Mouse (Mus musculus): ENCODE data around the gene Btg1-ps1. TPM values are rescaled to one million over a fixed set of nuclear protein-coding genes. Genes with fewer than 3 reads are reported as not detected.

The Btg1-ps1 gene
- polyA plus RNA-seq (2017; shearing (Covaris generic)), result not detected

DNA sequence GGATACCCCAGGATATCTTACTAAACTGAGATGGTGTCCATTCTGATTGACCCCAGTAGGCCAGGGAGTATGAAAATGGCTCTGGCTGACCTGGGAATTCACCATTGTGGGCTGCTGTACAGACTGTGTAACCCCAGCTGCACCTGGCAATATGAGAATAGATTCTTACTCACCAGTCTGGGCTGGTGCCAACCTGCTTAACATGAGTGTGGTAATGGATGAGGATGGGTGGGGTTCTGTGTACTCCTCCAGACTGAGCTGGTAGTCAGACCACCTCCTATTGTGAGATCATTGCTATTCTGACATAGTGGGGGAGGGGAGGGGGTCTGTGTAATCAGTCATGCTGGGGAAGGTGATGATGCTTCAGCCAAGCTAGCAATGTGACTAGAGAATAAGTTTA is at the start of gene Btg1-ps1:
Gene Btg1-ps1 (minus strand): TSS at position 219 of the 400 bp plus-strand sequence.

DNA sequence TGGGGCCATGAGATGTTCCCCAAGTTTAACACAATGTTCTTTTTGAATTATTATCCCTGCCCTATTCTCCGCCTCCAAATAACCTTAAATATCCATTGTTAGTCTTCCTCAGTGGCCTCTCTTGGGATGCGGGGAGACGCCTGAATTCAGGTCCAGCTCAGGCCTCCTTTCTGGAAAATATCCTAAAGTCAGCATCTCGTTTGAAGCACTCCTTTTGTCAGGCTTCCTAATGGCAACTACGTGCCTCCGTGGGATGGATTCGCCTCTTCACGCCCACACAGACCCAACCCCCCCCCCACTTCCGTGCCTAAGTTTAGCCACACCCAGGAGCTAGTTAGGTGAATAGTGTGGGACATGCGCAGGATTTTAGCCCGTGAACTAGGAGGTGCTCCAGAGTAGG is 47.6 kb upstream of the Btg1-ps1 start, which contains the start of gene Rhox10:
Gene Rhox10 (plus strand): TSS at position 301 of the 400 bp plus-strand sequence.

DNA sequence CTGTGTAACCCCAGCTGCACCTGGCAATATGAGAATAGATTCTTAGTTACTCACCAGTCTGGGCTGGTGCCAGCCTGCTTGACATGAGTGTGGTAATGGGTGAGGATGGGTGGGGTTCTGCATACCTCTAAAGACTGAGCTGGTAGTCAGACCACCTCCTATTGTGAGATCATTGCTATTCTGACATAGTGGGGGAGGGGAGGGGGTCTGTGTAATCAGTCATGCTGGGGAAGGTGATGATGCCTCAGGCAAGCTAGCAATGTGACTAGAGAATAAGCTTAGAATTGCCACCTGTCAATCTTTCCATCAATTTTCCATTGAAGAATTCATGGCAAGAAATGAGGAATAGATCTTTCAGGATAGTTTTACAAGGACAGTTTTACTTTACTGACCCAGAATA is 24.4 kb upstream of the Btg1-ps1 start, which contains the start of gene Btg1-ps2:
Gene Btg1-ps2 (minus strand): TSS at position 101 of the 400 bp plus-strand sequence.

Other genes starting within 250 kb of the Btg1-ps1 start
- not detected for gene Rhox5, start 214.0 kb downstream of the Btg1-ps1 start, polyA plus RNA-seq (2017; shearing (Covaris generic))
- not detected for gene Rhox6, start 191.9 kb downstream of the Btg1-ps1 start, polyA plus RNA-seq (2017; shearing (Covaris generic))
- not detected for gene Rhox7a, start 187.1 kb downstream of the Btg1-ps1 start, polyA plus RNA-seq (2017; shearing (Covaris generic))
- gene Rhox8, start 139.9 kb downstream of the Btg1-ps1 start, polyA plus RNA-seq (2017; shearing (Covaris generic)), result not detected
- gene Rhox7b, start 121.6 kb downstream of the Btg1-ps1 start, polyA plus RNA-seq (2017; shearing (Covaris generic)), result not detected
- gene Rhox9, start 117.0 kb downstream of the Btg1-ps1 start, polyA plus RNA-seq (2017; shearing (Covaris generic)), result not detected
- not detected for gene Btg1-ps2, start 24.3 kb upstream of the Btg1-ps1 start, polyA plus RNA-seq (2017; shearing (Covaris generic))
- not detected for gene Rhox10, start 47.7 kb upstream of the Btg1-ps1 start, polyA plus RNA-seq (2017; shearing (Covaris generic))
- not detected for gene Rhox11, start 66.3 kb upstream of the Btg1-ps1 start, polyA plus RNA-seq (2017; shearing (Covaris generic))
- not detected for gene Rhox12, start 92.1 kb upstream of the Btg1-ps1 start, polyA plus RNA-seq (2017; shearing (Covaris generic))
- gene Rhox13, start 102.4 kb upstream of the Btg1-ps1 start, polyA plus RNA-seq (2017; shearing (Covaris generic)), result not detected
- gene Zbtb33, start 171.0 kb upstream of the Btg1-ps1 start, polyA plus RNA-seq (2017; shearing (Covaris generic)), result 2.0 TPM
- gene Tmem255a, start 233.6 kb upstream of the Btg1-ps1 start, polyA plus RNA-seq (2017; shearing (Covaris generic)), result 0.73 TPM

All from CD4-positive, CD25-positive, alpha-beta regulatory T cell (primary cell).